Mouse (Mus musculus): ENCODE results near the gene Olfr578. TPM values are rescaled to one million over a fixed set of nuclear protein-coding genes. Genes with fewer than 3 reads are reported as not detected.

Gene Olfr578
- polyA plus RNA-seq, 1 experiment from 2014 or later: not detected

Other genes with a start within 250 kb of the Olfr578 start
- not detected in 2 replicates for gene Olfr560, start 230.0 kb downstream of the Olfr578 start, polyA plus RNA-seq (2015; fragmentation: Nextera tagmentation; extraction: Ambion mirVana)
- gene Olfr78, start 229.9 kb downstream of the Olfr578 start, polyA plus RNA-seq (2015; fragmentation: Nextera tagmentation; extraction: Ambion mirVana): 0.06 TPM in 1 of 2 replicates, not detected in the other
- not detected in 2 replicates for gene Olfr561, start 218.1 kb downstream of the Olfr578 start, polyA plus RNA-seq (2015; fragmentation: Nextera tagmentation; extraction: Ambion mirVana)
- gene Olfr564, start 185.8 kb downstream of the Olfr578 start, polyA plus RNA-seq (2015; fragmentation: Nextera tagmentation; extraction: Ambion mirVana): not detected in 2 replicates
- not detected in 2 replicates for gene Olfr566, start 130.6 kb downstream of the Olfr578 start, polyA plus RNA-seq (2015; fragmentation: Nextera tagmentation; extraction: Ambion mirVana)
- not detected in 2 replicates for gene Olfr568, start 112.2 kb downstream of the Olfr578 start, polyA plus RNA-seq (2015; fragmentation: Nextera tagmentation; extraction: Ambion mirVana)
- not detected in 2 replicates for gene Olfr569, start 98.4 kb downstream of the Olfr578 start, polyA plus RNA-seq (2015; fragmentation: Nextera tagmentation; extraction: Ambion mirVana)
- not detected in 2 replicates for gene Olfr570, start 94.7 kb downstream of the Olfr578 start, polyA plus RNA-seq (2015; fragmentation: Nextera tagmentation; extraction: Ambion mirVana)
- not detected in 2 replicates for gene Olfr571, start 71.8 kb downstream of the Olfr578 start, polyA plus RNA-seq (2015; fragmentation: Nextera tagmentation; extraction: Ambion mirVana)
- gene Olfr572, start 64.9 kb downstream of the Olfr578 start, polyA plus RNA-seq (2015; fragmentation: Nextera tagmentation; extraction: Ambion mirVana): not detected in 2 replicates
- gene Olfr573-ps1, start 46.7 kb downstream of the Olfr578 start, polyA plus RNA-seq (2015; fragmentation: Nextera tagmentation; extraction: Ambion mirVana): not detected in 2 replicates
- not detected in 2 replicates for gene Olfr574, start 40.9 kb downstream of the Olfr578 start, polyA plus RNA-seq (2015; fragmentation: Nextera tagmentation; extraction: Ambion mirVana)
- not detected in 2 replicates for gene Olfr575, start 30.5 kb downstream of the Olfr578 start, polyA plus RNA-seq (2015; fragmentation: Nextera tagmentation; extraction: Ambion mirVana)
- not detected in 2 replicates for gene Olfr576, start 26.7 kb downstream of the Olfr578 start, polyA plus RNA-seq (2015; fragmentation: Nextera tagmentation; extraction: Ambion mirVana)
- not detected in 2 replicates for gene Olfr577, start 13.4 kb downstream of the Olfr578 start, polyA plus RNA-seq (2015; fragmentation: Nextera tagmentation; extraction: Ambion mirVana)
- not detected in 2 replicates for gene Olfr582, start 48.7 kb upstream of the Olfr578 start, polyA plus RNA-seq (2015; fragmentation: Nextera tagmentation; extraction: Ambion mirVana)
- gene Olfr583, start 62.0 kb upstream of the Olfr578 start, polyA plus RNA-seq (2015; fragmentation: Nextera tagmentation; extraction: Ambion mirVana): not detected in 2 replicates
- not detected in 2 replicates for gene Olfr584, start 92.6 kb upstream of the Olfr578 start, polyA plus RNA-seq (2015; fragmentation: Nextera tagmentation; extraction: Ambion mirVana)
- gene Olfr585, start 108.4 kb upstream of the Olfr578 start, polyA plus RNA-seq (2015; fragmentation: Nextera tagmentation; extraction: Ambion mirVana): not detected in 2 replicates
- gene Olfr586, start 136.3 kb upstream of the Olfr578 start, polyA plus RNA-seq (2015; fragmentation: Nextera tagmentation; extraction: Ambion mirVana): not detected in 2 replicates
- not detected in 2 replicates for gene Olfr588-ps1, start 151.6 kb upstream of the Olfr578 start, polyA plus RNA-seq (2015; fragmentation: Nextera tagmentation; extraction: Ambion mirVana)
- gene Olfr589, start 167.0 kb upstream of the Olfr578 start, polyA plus RNA-seq (2015; fragmentation: Nextera tagmentation; extraction: Ambion mirVana): not detected in 2 replicates
- not detected in 2 replicates for gene Olfr591, start 189.0 kb upstream of the Olfr578 start, polyA plus RNA-seq (2015; fragmentation: Nextera tagmentation; extraction: Ambion mirVana)
- not detected in 2 replicates for gene Olfr592, start 195.5 kb upstream of the Olfr578 start, polyA plus RNA-seq (2015; fragmentation: Nextera tagmentation; extraction: Ambion mirVana)
- not detected in 2 replicates for gene Olfr593, start 222.5 kb upstream of the Olfr578 start, polyA plus RNA-seq (2015; fragmentation: Nextera tagmentation; extraction: Ambion mirVana)
- gene Olfr594, start 227.7 kb upstream of the Olfr578 start, polyA plus RNA-seq (2015; fragmentation: Nextera tagmentation; extraction: Ambion mirVana): not detected in 2 replicates

Data from neural tube, embryonic 15.5 days (tissue).